Mouse (Mus musculus): ENCODE data around the gene Ppp4r1. TPM values are rescaled to one million over a fixed set of nuclear protein-coding genes. Genes with fewer than 3 reads are reported as not detected.

Ppp4r1 gene
- polyA plus RNA-seq, 2 experiments: 43.7 to 67.6 TPM

DNA sequence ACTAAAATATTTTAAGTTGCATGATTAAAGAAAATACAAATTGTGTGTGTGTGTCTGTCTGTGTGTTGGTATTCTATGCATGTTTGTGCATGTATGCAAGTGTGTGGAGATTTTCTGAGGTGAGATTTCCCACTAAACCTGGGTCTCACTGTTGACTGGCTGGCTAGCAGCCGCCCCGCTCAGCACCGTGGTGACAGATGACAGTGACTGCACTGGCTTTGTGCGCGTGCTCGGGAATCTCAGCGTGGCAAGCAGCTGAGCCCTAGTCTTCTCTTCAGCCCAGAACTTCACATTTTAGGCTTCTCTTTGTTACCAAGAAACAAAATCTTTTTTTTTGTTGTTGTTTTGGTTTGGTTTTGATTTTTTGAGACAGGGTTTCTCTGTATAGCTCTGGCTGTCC, 13.7 kb downstream of the Ppp4r1 start:
- Histone ChIP-seq H3K9ac (ENCODE audit: low read depth, low read length, severe bottlenecking) (no peak overlapping the region), H3K27ac (replicated peaks; ENCODE audit: low read depth, low read length) (no peak overlapping the region), H3K4me1 (ENCODE audit: control insufficient read depth, insufficient read depth, low read length) (no peaks in the 10 kb centered on the region), H3K4me2 (replicated peaks; ENCODE audit: low read depth, low read length, severe bottlenecking) (no peak overlapping the region), H3K27me3 (ENCODE audit: control insufficient read depth, insufficient read depth, low read length) (no peaks in the 10 kb centered on the region), H3K4me3 (replicated peaks; ENCODE audit: low read length) (no peak overlapping the region), H3K9me3 (ENCODE audit: control insufficient read depth, low read length) (no peaks in the 10 kb centered on the region), H3K36me3 (ENCODE audit: control insufficient read depth, insufficient read depth, low read length) (peaks cover 9% of the 10 kb centered on the region; the same call in 1 of the 2 replicates)
- TF ChIP-seq POLR2A (IDR thresholded peaks at IDR 0.05; ENCODE audit: borderline replicate concordance, extremely low read depth, insufficient read depth, insufficient read length): no peak
- DNase-seq (ENCODE audit: low spot score): no peak
- WGBS: 91% methylated on average over 7 of the region's 7 CpGs
- no peak for ATAC-seq (ENCODE audit: low FRiP score, low read depth)

- H3K9me3 ChIP-seq (ENCODE audit: control insufficient read depth, low read length): no peaks in the 10 kb centered on the region
- no peaks in the 10 kb centered on the region for H3K27me3 ChIP-seq (ENCODE audit: control insufficient read depth, insufficient read depth, low read length)
- DNase-seq (ENCODE audit: low spot score): no peak
- no peaks in the 10 kb centered on the region for H3K4me1 ChIP-seq (ENCODE audit: control insufficient read depth, insufficient read depth, low read length)
- no peak for ATAC-seq (ENCODE audit: low FRiP score, low read depth)
- no peak overlapping the region for H3K27ac ChIP-seq (replicated peaks; ENCODE audit: low read depth, low read length)
- peaks cover 15% of the 10 kb centered on the region; the same call in 1 of the 2 replicates for H3K36me3 ChIP-seq (ENCODE audit: control insufficient read depth, insufficient read depth, low read length)
- WGBS: 65% methylated on average over 4 of the region's 4 CpGs
- no peak overlapping the region for H3K4me3 ChIP-seq (replicated peaks; ENCODE audit: low read length)
- TF ChIP-seq POLR2A (IDR thresholded peaks at IDR 0.05; ENCODE audit: borderline replicate concordance, extremely low read depth, insufficient read depth, insufficient read length): no peak
- H3K4me2 ChIP-seq (replicated peaks; ENCODE audit: low read depth, low read length, severe bottlenecking): no peak overlapping the region
- H3K9ac ChIP-seq (ENCODE audit: low read depth, low read length, severe bottlenecking): no peak overlapping the region
These were observed 16.1 kb downstream of the Ppp4r1 start for GRCm38 (mm10) chr17:65798446-65798845.

GRCm38 (mm10) chr17:65799353-65799752, 17.0 kb downstream of the Ppp4r1 start:
- Histone ChIP-seq H3K4me3 (replicated peaks; ENCODE audit: low read length) (no peak overlapping the region), H3K9ac (ENCODE audit: low read depth, low read length, severe bottlenecking) (no peak overlapping the region), H3K27me3 (ENCODE audit: control insufficient read depth, insufficient read depth, low read length) (no peaks in the 10 kb centered on the region), H3K4me2 (replicated peaks; ENCODE audit: low read depth, low read length, severe bottlenecking) (no peak overlapping the region), H3K27ac (replicated peaks; ENCODE audit: low read depth, low read length) (no peak overlapping the region), H3K4me1 (ENCODE audit: control insufficient read depth, insufficient read depth, low read length) (no peaks in the 10 kb centered on the region), H3K36me3 (ENCODE audit: control insufficient read depth, insufficient read depth, low read length) (peaks cover 19% of the 10 kb centered on the region), H3K9me3 (ENCODE audit: control insufficient read depth, low read length) (no peaks in the 10 kb centered on the region)
- DNase-seq (ENCODE audit: low spot score) (no peak), ATAC-seq (ENCODE audit: low FRiP score, low read depth) (no peak)
- TF ChIP-seq POLR2A (IDR thresholded peaks at IDR 0.05; ENCODE audit: borderline replicate concordance, extremely low read depth, insufficient read depth, insufficient read length): no peak
- WGBS: 86% methylated on average over 1 of the region's 1 CpGs

GRCm38 (mm10) chr17:65800451-65800850, 18.1 kb downstream of the Ppp4r1 start:
- Histone ChIP-seq H3K9me3 (ENCODE audit: control insufficient read depth, low read length) (no peaks in the 10 kb centered on the region), H3K4me2 (replicated peaks; ENCODE audit: low read depth, low read length, severe bottlenecking) (no peak overlapping the region), H3K4me1 (ENCODE audit: control insufficient read depth, insufficient read depth, low read length) (no peaks in the 10 kb centered on the region), H3K27ac (replicated peaks; ENCODE audit: low read depth, low read length) (no peak overlapping the region), H3K9ac (ENCODE audit: low read depth, low read length, severe bottlenecking) (no peak overlapping the region), H3K27me3 (ENCODE audit: control insufficient read depth, insufficient read depth, low read length) (no peaks in the 10 kb centered on the region), H3K4me3 (replicated peaks; ENCODE audit: low read length) (no peak overlapping the region), H3K36me3 (ENCODE audit: control insufficient read depth, insufficient read depth, low read length) (peaks cover 17% of the 10 kb centered on the region)
- DNase-seq (ENCODE audit: low spot score) (no peak), ATAC-seq (ENCODE audit: low FRiP score, low read depth) (no peak)
- no peak for TF ChIP-seq POLR2A (IDR thresholded peaks at IDR 0.05; ENCODE audit: borderline replicate concordance, extremely low read depth, insufficient read depth, insufficient read length)
- WGBS: 93% methylated on average over 6 of the region's 6 CpGs

GRCm38 (mm10) chr17:65802026-65802425, 19.7 kb downstream of the Ppp4r1 start:
- H3K27me3 ChIP-seq (ENCODE audit: control insufficient read depth, insufficient read depth, low read length): no peaks in the 10 kb centered on the region
- ATAC-seq (ENCODE audit: low FRiP score, low read depth): no peak
- H3K4me1 ChIP-seq (ENCODE audit: control insufficient read depth, insufficient read depth, low read length): no peaks in the 10 kb centered on the region
- no peak for DNase-seq (ENCODE audit: low spot score)
- H3K9me3 ChIP-seq (ENCODE audit: control insufficient read depth, low read length): no peaks in the 10 kb centered on the region
- no peak overlapping the region for H3K4me2 ChIP-seq (replicated peaks; ENCODE audit: low read depth, low read length, severe bottlenecking)
- no peak overlapping the region for H3K27ac ChIP-seq (replicated peaks; ENCODE audit: low read depth, low read length)
- peaks cover 17% of the 10 kb centered on the region for H3K36me3 ChIP-seq (ENCODE audit: control insufficient read depth, insufficient read depth, low read length)
- 79% methylated on average over 4 of the region's 4 CpGs for WGBS
- no peak overlapping the region for H3K4me3 ChIP-seq (replicated peaks; ENCODE audit: low read length)
- H3K9ac ChIP-seq (ENCODE audit: low read depth, low read length, severe bottlenecking): no peak overlapping the region
- no peak for TF ChIP-seq POLR2A (IDR thresholded peaks at IDR 0.05; ENCODE audit: borderline replicate concordance, extremely low read depth, insufficient read depth, insufficient read length)

DNA sequence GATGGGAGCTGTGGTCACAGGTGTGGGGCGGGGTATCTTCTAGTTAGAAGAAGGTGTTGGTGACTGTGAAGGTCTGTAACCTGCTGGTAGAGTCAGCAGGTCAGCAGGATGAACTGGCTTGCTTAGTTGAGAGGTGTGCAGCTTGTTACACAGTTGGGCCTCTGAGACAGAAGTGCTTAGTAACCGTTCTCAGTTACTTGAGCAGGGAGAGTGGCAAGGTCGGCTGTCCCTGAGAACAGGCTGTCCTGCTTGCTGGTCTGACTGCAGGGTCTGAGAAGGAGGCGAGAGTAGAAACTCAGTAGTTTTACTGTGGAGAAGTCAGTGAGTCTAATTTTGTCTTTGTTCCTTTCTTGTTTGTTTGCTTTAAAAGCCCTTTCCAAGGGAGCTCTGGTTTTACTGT, 23.6 kb downstream of the Ppp4r1 start:
- H3K9ac ChIP-seq (ENCODE audit: low read depth, low read length, severe bottlenecking): no peak overlapping the region
- no peak for TF ChIP-seq POLR2A (IDR thresholded peaks at IDR 0.05; ENCODE audit: borderline replicate concordance, extremely low read depth, insufficient read depth, insufficient read length)
- no peak overlapping the region for H3K4me3 ChIP-seq (replicated peaks; ENCODE audit: low read length)
- ATAC-seq (ENCODE audit: low FRiP score, low read depth) (no peak), DNase-seq (ENCODE audit: low spot score) (no peak)
- 78% methylated on average over 4 of the region's 4 CpGs for WGBS
- H3K9me3 ChIP-seq (ENCODE audit: control insufficient read depth, low read length): no peaks in the 10 kb centered on the region
- H3K4me2 ChIP-seq (replicated peaks; ENCODE audit: low read depth, low read length, severe bottlenecking): no peak overlapping the region
- no peaks in the 10 kb centered on the region for H3K4me1 ChIP-seq (ENCODE audit: control insufficient read depth, insufficient read depth, low read length)
- H3K36me3 ChIP-seq (ENCODE audit: control insufficient read depth, insufficient read depth, low read length): peaks cover 27% of the 10 kb centered on the region
- H3K27me3 ChIP-seq (ENCODE audit: control insufficient read depth, insufficient read depth, low read length): no peaks in the 10 kb centered on the region
- no peak overlapping the region for H3K27ac ChIP-seq (replicated peaks; ENCODE audit: low read depth, low read length)

All from limb, embryonic 14.5 days (tissue).